Mouse (Mus musculus): ENCODE results near the gene Gabpb2.
"Not testable (repeated sequence)": the region's sequence is repeated elsewhere in the genome, so short reads cannot be mapped to it uniquely, and the experiment has no call there.

The Gabpb2 gene

DNA sequence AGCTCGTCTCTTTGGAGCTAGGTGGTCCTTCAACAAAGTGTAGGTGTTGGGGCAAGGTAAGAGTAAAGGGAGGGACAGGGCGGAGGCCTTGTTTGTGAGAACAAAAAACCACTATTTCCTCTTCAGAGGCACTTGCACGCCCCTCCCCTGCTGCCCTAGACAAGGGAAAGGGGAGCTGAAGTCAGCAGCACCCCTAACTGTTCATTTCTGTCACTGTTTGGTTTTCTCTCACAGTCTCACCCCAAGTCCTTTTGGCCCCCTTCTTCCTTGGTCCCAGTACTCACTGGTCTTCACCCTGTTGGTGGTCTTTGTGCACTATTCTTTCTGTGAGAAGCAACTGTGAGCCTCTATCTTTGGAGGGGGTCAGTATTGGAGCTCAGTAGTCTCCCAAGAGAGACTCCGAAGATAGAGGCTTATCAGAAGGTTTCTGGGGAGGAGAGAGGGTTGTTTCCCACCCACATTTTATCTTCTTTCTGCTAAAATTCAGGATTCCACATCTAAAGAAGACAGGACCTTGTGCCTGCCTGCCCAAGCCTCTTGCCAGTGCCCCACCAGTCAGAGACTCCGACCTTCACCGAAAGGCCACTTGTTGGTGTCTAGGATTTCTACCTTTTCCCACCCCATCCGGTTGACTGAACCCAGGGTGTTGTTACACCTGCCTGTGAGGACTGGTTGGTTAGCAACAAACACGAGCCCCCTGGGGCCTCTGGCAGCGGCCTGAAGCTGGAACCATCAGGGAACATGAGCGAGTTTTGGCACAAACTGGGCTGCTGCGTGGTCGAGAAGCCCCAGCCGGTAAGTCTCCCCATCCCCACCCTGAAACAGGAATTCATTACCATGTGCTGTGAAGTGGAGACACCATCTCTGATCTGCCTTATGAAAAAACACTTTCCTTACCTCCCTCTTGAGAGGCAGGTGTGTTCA lies 13.8 kb upstream of the Gabpb2 start, which contains the start of gene Mllt11:
Gene Mllt11, minus strand, starts transcription at position 874 of the 924 bp plus-strand sequence.
- DNase-seq (ENCODE audit: low spot score in 2 of 2): no peak

DNA sequence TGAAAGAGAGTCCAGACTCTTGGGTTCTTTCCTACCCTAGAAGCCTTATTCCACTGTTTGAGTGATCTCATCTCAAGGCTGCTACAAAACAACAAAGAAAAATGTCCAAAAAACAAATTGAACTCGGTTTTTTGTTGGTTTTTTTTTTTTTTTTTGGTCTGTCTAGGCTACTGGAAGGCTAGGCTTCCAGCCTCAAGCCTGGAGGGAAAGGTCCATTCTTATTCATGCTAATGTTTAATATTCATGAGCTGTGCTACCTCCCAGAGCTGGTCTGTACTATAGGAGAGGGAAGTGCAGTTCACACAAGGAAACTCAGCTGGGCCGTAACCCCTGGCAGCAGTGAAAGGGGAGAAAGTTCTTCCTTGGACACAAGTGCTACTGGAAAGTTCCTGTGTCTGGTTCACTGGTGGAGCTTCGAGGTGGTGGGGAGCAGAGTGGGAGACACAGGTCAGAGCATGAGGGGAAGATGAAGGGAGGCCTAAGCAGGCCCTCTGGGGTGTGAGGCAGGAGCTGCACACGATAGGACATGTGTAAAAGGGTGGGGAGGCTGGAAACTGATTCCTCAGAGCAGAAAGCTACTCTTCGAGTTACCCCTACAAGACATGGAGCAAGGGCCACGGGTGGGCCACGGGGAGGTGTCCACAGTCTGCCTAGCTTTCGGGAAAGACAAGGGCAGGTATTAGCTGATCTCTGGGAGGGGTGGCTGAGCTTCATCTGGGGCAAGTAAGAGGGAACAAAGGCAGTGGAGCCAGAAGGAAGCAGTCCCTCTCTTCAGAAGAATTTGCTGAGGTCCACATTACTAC lies 13.0 kb upstream of the Gabpb2 start:
- DNase-seq (ENCODE audit: low spot score in 2 of 2): no peak

DNA sequence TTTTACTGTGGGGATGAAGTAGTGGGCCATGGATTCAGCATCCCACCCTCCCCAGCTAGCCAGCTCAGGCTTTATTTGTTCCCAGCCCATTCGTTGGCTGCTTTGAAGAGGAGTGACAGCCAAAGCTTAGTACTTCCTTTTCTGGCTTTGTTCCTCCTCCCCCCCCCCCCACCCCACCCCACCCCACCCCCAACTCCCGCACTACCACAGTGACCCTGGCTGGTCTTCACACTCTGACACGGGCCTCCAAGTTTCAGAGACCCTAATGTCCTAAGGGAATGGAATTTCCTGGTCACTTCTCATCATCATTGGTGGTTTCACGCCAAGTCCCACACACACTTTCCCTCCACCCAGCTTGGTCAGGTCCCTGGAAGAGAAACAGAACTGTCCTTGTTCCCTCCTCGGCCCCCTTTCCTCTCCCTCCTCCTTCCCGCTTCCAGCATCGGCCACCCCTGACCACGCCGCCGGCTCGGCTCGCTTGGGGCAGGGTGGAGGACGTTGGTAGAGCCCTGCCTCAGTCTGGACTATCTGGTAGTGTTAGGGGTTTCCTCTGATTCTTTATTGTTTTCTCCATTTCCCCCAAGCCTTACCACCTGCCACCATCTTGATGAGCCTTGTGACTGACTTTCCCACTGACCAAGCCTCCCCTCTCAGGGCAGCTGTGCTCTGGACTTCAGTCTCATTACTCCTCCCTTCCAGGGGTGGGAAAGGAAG lies 12.2 kb upstream of the Gabpb2 start:
- DNase-seq (ENCODE audit: low spot score in 2 of 2): peak in 1 of 2 experiments; percentile 18

GRCm38 (mm10) chr3:95228894-95229780 lies 11.4 kb upstream of the Gabpb2 start:
- DNase-seq (ENCODE audit: low spot score in 2 of 2): peak; percentile 52 to 63

DNA sequence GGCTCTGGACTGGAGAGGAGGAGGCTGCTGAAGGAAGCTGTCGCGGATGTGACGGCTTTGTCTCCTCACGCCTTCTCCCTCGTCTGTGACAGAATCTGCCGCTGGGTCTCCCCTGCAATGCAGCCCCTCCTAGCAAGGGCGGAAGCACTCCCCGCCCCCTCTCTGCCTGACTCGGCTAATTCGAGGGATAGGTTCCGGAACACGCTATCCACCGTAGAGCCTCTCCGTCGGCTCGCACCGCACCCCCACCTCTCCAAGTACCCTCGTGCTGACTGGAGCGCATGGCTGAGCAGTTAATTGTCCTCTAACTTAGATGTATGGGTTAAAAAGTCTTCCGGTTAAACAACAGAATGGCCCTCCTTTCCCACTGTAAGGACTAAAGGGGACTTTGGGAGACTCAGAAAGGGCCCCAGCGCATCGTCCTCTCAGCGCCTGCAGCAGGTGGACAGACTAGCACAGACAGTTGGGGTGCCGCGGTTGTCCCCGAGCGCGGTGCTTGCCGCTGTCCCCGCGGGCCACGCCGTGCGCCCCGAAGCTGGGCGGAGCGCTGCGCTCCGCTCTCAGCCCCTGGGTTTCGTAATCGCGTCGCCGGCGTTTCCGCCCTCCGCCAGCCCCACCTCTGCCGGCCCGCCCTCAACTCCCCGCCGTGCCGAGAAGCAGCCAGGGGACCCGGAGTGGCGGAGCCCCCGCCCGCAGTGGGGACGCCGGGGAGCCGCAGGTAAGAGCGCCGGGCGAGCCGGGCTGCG lies 10.6 kb upstream of the Gabpb2 start, which contains the start of gene Cdc42se1:
Gene Cdc42se1, plus strand, starts transcription at position 585 of the 746 bp plus-strand sequence.
- peak; percentile 89 to 90 for DNase-seq (ENCODE audit: low spot score in 2 of 2)

DNA sequence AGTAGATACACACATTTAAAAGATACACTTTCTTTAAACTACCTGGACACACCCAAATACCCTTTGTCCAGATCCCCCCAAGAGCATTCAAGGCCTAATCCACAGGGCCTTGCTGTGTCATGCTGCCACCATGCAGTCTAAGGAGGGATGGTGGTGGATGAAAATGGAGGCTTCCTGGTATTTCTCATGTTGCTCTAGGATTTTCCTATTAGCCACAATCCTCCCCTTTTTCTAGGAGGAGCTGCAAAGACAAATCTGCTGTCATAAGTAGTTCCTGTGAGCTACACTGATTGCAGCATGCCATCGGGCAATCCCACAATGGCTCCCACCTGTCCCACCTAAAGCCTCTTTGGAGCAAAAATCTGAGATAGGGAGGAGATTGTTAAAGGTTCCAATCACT lies 9.5 kb upstream of the Gabpb2 start:
- DNase-seq (ENCODE audit: low spot score in 2 of 2): no peak

GRCm38 (mm10) chr3:95224295-95224694 lies 6.6 kb upstream of the Gabpb2 start:
- no peak for DNase-seq (ENCODE audit: low spot score in 2 of 2)

GRCm38 (mm10) chr3:95223041-95223440 lies 5.3 kb upstream of the Gabpb2 start:
- DNase-seq (ENCODE audit: low spot score in 2 of 2): no peak

DNA sequence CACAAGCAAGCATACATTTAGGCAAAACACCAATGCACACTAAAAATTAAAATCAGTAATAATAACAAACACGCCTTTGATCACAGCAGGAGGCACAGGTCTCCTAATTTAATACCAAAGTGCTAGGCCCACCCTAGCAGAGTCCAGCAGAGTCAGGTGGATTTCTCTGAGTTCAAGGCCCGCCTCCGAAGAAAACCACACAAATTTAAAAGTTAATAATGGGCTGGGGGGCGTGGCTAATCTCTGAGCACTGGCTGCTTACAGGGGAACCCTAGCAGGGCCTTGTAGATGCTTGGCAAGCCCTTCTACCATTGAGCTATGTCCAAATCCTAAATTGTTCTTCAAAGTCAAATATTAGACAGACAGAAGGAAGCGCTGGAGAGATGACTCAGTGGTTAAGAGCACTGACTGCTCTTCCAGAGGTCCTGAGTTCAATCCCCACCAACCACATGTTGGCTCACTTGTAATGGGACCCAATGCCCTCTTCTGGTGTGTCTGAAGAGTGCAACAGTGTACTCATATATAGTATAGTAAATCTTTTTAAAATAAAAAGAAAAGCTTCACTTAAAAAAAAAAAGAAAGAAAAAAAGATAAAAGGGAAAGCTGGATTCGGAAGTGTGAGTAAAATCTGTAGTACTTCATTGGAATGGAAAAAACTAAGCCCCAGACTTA lies 886 bp upstream of the Gabpb2 start:
- no peak for DNase-seq (ENCODE audit: low spot score in 2 of 2)

GRCm38 (mm10) chr3:95216655-95217254 lies 961 bp downstream of the Gabpb2 start:
- DNase-seq (ENCODE audit: low spot score in 2 of 2): no peak

GRCm38 (mm10) chr3:95213609-95213975 lies 4.1 kb downstream of the Gabpb2 start:
- no peak for DNase-seq (ENCODE audit: low spot score in 2 of 2)

GRCm38 (mm10) chr3:95212889-95213608 lies 4.7 kb downstream of the Gabpb2 start:
- DNase-seq (ENCODE audit: low spot score in 2 of 2): not testable (repeated sequence)

DNA sequence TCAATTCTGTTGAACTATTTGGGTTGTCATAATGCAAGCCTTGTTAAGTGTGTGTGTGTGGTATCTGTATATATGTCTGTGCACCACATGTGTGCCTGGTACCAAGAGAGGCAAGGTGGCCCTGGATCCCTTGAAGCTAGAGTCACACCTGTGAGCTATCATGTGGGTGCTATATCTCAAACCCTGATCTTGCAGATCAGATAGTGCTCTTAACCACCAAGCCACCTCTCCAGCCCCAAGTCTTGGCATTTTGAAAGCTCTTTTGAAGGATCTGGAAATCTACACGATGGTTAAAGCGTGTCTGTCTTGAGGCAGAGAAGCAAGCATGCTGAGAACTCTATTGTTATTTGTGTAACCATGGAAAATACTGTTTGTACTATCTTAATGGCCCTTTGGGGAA lies 7.1 kb downstream of the Gabpb2 start:
- no peak for DNase-seq (ENCODE audit: low spot score in 2 of 2)

DNA sequence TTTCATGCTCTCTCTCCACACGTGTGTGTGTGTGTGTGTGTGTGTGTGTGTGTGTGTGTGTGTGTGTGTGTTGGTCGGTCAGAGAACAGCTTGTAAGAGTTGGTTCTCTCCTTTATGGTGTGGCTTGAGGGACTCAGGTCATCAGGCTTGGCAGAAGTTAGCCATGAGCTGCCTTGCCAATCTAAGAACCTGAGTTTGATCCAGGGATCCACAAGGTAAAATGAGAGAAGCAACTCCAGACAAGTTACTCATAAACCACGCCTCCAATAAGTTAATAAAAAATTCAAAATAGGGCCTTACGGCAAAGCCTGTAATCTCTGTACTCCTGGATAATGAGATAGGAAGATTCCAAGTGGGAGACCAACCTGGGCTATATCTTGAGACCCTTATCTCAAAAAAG lies 9.4 kb downstream of the Gabpb2 start:
- no peak for DNase-seq (ENCODE audit: low spot score in 2 of 2)

DNA sequence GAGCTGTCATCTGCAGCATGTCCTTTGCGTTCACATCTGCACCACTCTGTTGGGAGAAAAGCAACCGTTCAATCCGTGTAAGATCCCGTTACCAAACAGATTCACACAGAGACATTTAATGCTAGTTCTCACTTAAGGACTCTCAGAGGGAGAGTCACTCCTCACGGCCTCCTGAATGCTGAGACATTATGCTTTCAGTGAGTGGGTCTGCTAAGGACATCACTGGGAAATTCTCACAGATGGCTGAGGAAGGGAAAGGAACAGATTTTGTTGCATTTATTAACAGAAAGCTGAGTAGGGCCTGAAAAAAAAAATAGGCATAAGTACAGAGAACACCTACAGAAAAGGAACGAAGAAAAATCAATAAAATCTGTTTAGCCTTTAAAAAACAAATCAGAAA lies 13.8 kb downstream of the Gabpb2 start:
- DNase-seq (ENCODE audit: low spot score in 2 of 2): peak; percentile 24 to 45

- DNase-seq (ENCODE audit: low spot score in 2 of 2): no peak
Observed at GRCm38 (mm10) chr3:95200562-95200961, 17.2 kb downstream of the Gabpb2 start.

DNA sequence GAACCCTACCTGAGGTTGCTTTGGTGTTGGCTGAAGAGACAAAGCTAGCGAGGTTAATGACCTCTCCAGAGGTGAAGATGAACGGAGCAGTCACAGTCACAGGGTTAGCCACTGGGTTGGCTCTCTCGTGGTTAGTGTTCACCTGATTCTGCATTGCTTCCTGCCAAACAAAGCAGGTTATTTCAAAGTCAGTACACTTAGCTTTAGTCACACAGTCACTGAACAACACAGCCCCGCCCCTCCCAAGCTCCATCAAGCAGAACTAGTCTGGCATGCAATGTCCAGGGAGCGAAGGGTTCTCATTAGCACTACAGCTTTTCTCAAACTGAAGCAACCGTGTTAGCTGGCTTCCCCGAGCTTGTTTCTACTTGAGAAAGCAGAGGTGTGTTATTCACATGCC lies 17.6 kb downstream of the Gabpb2 start:
- no peak for DNase-seq (ENCODE audit: low spot score in 2 of 2)

DNA sequence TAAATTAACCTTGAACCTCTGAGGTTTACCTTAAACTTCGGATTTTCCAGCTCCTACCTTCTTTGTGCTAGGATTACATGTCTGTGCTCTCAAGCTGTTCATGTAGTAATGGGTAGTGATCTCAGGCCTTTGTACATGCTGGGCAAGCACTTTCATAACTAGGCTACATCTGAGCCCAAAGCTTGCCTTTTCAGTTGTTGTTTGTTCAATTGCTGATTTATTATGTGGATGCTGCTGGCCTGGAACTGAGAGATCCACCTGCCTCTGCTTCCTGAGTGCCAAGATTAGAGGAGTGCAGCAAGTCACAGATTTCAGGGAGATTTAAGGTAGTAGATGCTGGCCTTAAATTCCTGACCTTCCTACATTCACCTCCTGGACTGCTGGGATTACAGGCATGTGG lies 18.6 kb downstream of the Gabpb2 start:
- DNase-seq (ENCODE audit: low spot score in 2 of 2): no peak

DNA sequence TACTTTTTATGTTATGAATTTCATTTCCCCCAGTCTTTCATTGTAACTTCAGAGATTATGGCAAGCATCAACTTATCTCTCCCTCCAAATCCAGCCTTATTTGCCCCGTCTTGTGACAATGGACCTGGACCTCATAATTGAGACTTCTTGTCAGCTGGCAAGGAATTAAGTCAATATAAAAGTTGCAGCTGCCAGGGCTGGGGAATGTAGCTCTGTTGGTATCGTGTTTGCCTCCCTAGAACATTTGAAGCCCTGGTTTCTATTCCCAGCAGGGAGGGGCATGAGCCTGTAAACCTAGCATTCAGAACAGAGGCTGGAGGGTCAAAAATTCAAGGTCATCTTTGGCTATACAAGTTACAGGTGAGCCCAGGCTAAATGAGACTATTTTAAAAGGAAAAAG lies 21.9 kb downstream of the Gabpb2 start:
- DNase-seq (ENCODE audit: low spot score in 2 of 2): no peak

Measured in right cerebral cortex, postnatal 36 days (tissue).